Mouse (Mus musculus): ENCODE data around the gene Plekhb1.

Gene Plekhb1

GRCm38 (mm10) chr7:100656739-100657138 is 5.5 kb downstream of the Plekhb1 start:
- in situ Hi-C loops (cut with MboI): no loop called here

- in situ Hi-C loops (cut with MboI): no loop called here
These were observed 7.8 kb downstream of the Plekhb1 start for GRCm38 (mm10) chr7:100654441-100654840.

GRCm38 (mm10) chr7:100653480-100654266 is 8.5 kb downstream of the Plekhb1 start:
- in situ Hi-C loops (cut with MboI): no loop called here

GRCm38 (mm10) chr7:100651011-100651410 is 11.2 kb downstream of the Plekhb1 start:
- in situ Hi-C loops (cut with MboI): no loop called here

- in situ Hi-C loops (cut with MboI): no loop called here
These were observed 11.8 kb downstream of the Plekhb1 start for GRCm38 (mm10) chr7:100650421-100650820.

- in situ Hi-C loops (cut with MboI): no loop called here
These were observed 12.4 kb downstream of the Plekhb1 start for GRCm38 (mm10) chr7:100649826-100650225.

GRCm38 (mm10) chr7:100649095-100649494 is 13.1 kb downstream of the Plekhb1 start:
- in situ Hi-C loops (cut with MboI): no loop called here

DNA sequence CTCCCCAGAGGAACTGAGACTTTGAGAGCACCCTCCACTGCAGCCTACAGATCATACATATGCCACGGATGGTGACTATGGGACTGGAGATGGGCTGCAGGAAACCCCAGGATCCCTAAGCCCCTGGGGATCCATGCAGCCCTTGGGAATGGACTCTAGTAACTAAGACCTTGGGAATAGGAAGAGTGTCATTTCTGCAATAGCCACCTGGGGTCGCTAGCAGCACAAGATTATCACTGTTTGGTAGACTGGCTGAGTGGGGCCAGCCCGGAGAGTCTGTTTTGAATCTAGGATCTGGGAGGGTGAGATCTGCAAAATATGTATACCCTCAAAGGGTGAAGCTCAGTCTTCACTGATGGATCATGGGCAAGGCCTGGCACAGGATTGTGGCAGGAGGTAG is 17.1 kb downstream of the Plekhb1 start:
- in situ Hi-C loops (cut with MboI): no loop called here

DNA sequence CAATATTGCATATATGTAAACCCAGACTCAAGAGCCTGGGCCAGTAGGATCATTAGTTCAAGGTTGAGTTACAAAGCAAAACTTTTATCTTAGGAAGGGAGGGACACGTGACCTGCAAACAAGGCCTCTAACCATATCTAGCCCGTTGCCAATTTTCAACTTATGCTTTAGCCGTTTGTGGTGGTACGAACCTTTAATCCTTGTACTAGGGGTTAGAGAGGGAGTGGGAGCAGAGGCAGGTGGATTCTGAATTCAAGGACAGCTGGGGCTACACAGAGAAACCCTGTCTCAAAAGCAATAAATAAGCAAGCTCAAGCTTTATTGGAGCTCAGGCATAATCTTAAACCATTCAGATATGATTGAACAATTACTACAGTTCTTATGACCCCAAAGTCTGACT is 19.8 kb downstream of the Plekhb1 start:
- in situ Hi-C loops (cut with MboI): no loop called here

DNA sequence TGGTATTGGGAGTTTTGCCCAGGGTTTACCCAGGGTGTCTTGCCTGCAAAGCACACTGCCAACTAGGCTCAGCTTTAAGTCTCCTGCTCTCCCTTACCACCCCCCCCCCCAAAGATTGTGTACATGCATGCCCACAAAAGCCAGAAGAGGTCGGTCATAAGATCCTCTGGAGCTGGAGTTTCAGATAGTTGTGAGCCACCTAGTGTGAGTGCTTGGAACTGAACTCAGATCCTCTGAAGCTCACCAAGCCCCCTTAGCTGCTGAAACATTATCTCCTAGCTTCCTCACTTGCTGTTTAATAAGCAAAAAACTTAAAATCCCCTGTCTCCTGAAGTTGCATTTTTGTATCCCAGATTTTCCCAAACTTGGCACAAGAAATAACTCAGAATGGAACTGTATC is 24.6 kb downstream of the Plekhb1 start:
- in situ Hi-C loops (cut with MboI): no loop called here

DNA sequence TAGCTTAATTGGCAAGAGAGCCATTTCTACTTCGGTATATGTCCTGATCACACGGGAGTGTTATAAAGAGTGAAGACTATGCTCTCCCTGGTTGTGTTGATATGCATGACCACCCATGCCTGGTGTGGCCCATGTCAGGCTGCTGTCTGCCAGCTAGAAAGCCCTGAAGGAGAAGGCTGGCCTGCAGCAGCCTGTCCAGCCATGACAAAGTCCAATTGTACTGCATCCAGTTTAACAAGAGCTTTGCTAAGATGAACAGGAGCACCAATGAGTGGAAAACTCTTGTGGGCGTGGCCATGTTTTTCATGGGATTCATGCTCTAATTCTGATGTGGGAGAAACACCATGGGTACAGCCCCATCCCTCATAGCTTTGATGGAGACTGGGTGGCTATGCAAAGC is 37.7 kb downstream of the Plekhb1 start:
- in situ Hi-C loops (cut with MboI): no loop called here

DNA sequence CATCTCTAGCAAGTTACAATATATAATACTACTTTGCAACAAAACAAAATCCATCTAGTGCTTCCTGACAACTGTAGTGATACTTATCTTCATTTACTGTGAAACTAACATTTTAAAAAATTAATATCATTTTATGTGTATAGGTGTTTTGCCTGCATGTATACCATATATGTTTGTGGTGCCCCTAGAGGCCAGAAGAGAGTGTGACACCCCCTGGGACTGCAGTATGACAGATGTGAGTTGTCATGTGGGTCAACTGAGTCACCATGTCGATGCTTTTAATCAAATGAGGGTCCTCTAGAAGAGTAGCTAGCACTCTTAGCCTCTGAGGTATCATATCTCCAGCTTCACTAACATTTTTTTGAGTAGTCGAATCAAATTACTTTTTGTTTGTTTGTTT is 39.9 kb downstream of the Plekhb1 start:
- in situ Hi-C loops (cut with MboI): no loop called here

DNA sequence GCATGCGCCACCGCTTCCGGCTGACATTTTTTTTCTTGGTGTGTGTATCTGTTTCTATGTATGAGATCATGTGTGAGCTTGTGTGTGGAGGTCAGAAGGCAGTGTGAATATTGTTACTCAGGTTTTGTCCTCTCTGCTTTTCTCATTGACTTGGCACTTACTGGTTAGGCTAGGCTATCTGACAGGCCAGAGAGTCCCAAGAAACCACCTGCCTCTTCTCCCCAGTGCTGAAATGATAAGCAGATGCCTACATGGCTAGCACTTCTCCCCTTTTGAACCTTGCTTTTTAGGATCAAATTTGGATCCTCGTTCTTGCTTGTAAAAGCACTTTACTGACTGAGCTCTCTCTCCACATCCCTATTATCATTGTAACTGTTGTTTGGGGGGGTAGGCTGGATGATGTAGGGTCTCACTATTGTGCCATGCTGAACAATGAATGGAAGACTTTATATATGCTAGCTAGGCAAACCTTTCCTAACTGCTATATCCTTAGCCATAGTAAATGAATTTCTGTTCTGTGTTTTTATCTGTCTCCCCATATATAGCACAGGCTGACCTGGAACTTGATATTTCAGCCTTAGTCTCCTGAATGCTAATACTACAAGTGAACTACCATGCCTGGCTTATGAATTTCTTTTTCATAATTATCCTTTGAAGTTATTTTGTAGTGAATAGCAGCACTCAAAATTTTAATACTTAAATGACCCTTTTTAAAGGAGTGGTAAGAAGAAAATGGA is 45.9 kb downstream of the Plekhb1 start:
- in situ Hi-C loops (cut with MboI): no loop called here

DNA sequence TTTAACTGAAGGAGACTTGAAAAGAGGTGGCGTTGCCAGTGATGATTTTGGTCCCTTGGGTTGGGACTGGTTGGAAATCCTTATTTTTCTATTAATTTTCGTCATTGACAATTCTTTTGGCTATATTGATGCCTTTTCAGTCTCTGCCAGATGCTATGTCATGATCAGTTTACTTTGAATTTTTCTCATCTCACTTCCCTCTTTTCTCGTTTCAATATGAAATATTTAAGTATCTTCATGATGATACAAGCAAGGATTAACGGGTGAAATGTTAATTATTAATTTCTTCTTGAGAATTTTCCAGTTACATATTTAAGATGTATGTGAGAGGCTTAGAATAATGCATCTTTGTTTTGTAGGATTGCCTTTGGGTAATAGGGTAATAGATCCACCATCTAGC is 53.3 kb downstream of the Plekhb1 start:
- in situ Hi-C loops (cut with MboI): no loop called here

- in situ Hi-C loops (cut with MboI): no loop called here
These were observed 54.0 kb downstream of the Plekhb1 start, which contains the start of gene Mrpl48 for GRCm38 (mm10) chr7:100608130-100608741. TSS of gene Mrpl48 (minus strand) at chr7:100608301.

DNA sequence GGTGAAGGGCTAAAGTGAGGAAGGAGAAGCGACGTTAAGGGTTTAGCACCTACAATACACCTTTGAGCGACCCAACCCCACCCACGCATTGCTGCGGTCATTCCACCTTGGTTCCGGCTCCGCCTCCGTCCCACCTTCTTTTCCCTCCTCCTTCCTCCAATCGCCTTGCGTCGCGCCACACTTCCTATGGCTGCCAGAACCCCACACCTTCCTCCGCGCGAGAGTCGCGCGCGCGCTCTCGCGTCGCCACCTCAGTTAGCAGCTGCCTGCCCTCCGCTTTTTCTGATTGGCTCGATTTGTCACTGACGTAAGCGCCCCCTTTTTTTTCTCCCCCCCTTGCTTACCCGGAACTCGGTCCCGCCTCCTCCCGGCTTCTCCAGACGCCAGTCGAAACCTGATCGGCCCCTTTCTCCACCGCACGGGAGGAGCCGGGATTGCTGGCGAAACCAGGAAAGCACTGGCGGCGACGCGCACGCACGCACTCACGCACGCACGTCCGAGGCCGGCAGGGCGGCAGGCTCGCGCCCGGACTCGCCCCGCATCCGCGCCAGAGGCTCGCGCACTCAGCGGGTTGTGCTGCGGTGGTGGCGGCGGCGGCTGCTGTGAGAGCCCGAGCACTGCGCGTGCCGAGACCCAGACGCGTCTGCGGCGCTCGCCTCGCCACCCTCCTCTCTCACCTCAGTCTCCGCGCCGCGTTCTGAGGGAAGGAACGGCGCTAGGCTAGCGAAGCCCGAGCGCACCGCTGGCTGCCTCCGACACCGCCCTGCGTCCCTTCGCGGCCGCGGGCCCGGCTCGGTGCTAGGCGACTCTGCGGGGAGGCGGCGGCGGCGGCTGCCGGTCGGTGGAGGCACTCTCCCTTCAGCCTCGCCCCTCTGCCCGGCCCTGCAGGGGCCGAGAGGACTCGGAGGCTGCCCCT is 54.7 kb downstream of the Plekhb1 start, which contains the start of gene Rab6a:
Gene Rab6a (plus strand): TSS at position 197 of the 916 bp plus-strand sequence.
- in situ Hi-C loops (cut with MboI): no loop called here

GRCm38 (mm10) chr7:100600211-100600610 is 62.0 kb downstream of the Plekhb1 start:
- in situ Hi-C loops (cut with MboI): no loop called here

- in situ Hi-C loops (cut with MboI): no loop called here
These were observed 68.9 kb downstream of the Plekhb1 start for GRCm38 (mm10) chr7:100593349-100593748.

All from mature B cell (primary cell).